Mouse (Mus musculus) neural tube, embryonic 15.5 days (tissue): Measurements from ENCODE around the gene Ptrh2. TPM values are rescaled to one million over a fixed set of nuclear protein-coding genes. Genes with fewer than 3 reads are reported as not detected.

Experiments
- ATAC-seq: fragments of 200-750 bp; cut with Nextera tagmentation; 2 replicates; pipeline ENCODE4 v1.8.0; 2017; ENCODE audit warnings: mild to moderate bottlenecking, moderate TSS enrichment, moderate library complexity; ENCODE audit not compliant: low FRiP score
- H3K27ac ChIP-seq: fragments of 300-500 bp; sonication (generic); replicated peaks from 2 replicates; pipeline ENCODE4 v1.5.1; 2015; ENCODE audit warnings: mild to moderate bottlenecking, inconsistent platforms
- H3K27me3 ChIP-seq: fragments of 300-500 bp; sonication (generic); replicated peaks from 2 replicates; pipeline ENCODE4 v1.6.1; 2015; ENCODE audit warnings: inconsistent platforms
- H3K36me3 ChIP-seq: fragments of 300-500 bp; sonication (generic); 2 replicates; pipeline ENCODE4 v1.6.1; 2015; ENCODE audit warnings: inconsistent platforms
- H3K4me1 ChIP-seq: fragments of 300-500 bp; sonication (generic); 2 replicates; pipeline ENCODE4 v1.6.1; 2015; ENCODE audit warnings: inconsistent platforms
- H3K4me2 ChIP-seq: fragments of 300-500 bp; sonication (generic); 2 replicates; pipeline ENCODE4 v1.6.1; 2015; ENCODE audit warnings: inconsistent platforms, mild to moderate bottlenecking, moderate library complexity
- H3K4me3 ChIP-seq: fragments of 300-500 bp; sonication (generic); replicated peaks from 2 replicates; pipeline ENCODE4 v1.5.1; 2015; ENCODE audit warnings: mild to moderate bottlenecking, inconsistent platforms
- H3K9ac ChIP-seq: fragments of 300-500 bp; sonication (generic); replicated peaks from 2 replicates; pipeline ENCODE4 v1.6.1; 2015; ENCODE audit warnings: mild to moderate bottlenecking, inconsistent platforms
- H3K9me3 ChIP-seq: fragments of 300-500 bp; sonication (generic); replicated peaks from 2 replicates; pipeline ENCODE4 v1.6.1; 2016; ENCODE audit warnings: inconsistent platforms
- WGBS: fragments of 180-500 bp; shearing (Covaris S2); methylation state at CpG from one replicate; pipeline ENCODE4 v1.1.7; 2015; ENCODE audit warnings: mixed read lengths; 5-methylcytosine and 5-hydroxymethylcytosine counted together
- polyA plus RNA-seq: library from polyadenylated mRNA; unstranded; fragments of >200 nt; fragmentation: Nextera tagmentation; extraction: Ambion mirVana; gene quantifications from 2 replicates; pipeline ENCODE4 v1.2.1, GENCODE M21; 2015

The Ptrh2 gene
- polyA plus RNA-seq: 30.9 TPM in 2 replicates

- Histone ChIP-seq H3K4me1 (peaks cover 39% of the 10 kb centered on the region), H3K4me2 (peak within 1 kb of the TSS; percentile 86), H3K36me3 (no peaks in the 10 kb centered on the region), H3K27me3 (no peaks in the 10 kb centered on the region), H3K9me3 (no peaks in the 10 kb centered on the region), H3K4me3 (peak within 1 kb of the TSS; percentile 91), H3K9ac (peak within 1 kb of the TSS; percentile 89), H3K27ac (peak within 1 kb of the TSS; percentile 90)
- WGBS: under 1% methylated on average over 56 of the region's 56 CpGs
- ATAC-seq: peak; percentile 94
These were observed at the start of gene Ptrh2, which contains the start of gene Vmp1 for GRCm38 (mm10) chr11:86683395-86684125. TSS of gene Ptrh2 (plus strand) at chr11:86683985. TSS of gene Vmp1 (minus strand) at chr11:86683836.

- no peak for ATAC-seq
- 93% methylated on average over 6 of the region's 6 CpGs for WGBS
These were observed 49.4 kb upstream of the Ptrh2 start for GRCm38 (mm10) chr11:86634396-86634795.

GRCm38 (mm10) chr11:86637697-86638096 lies 46.1 kb upstream of the Ptrh2 start:
- H3K4me1 ChIP-seq: no peaks in the 10 kb centered on the region
- no peaks in the 10 kb centered on the region for H3K27me3 ChIP-seq
- no peaks in the 10 kb centered on the region for H3K9me3 ChIP-seq
- WGBS: 80% methylated on average over 2 of the region's 2 CpGs
- H3K4me3 ChIP-seq: no peak overlapping the region
- H3K36me3 ChIP-seq: peaks cover 13% of the 10 kb centered on the region
- no peak for ATAC-seq
- H3K9ac ChIP-seq: no peak overlapping the region
- no peak overlapping the region for H3K27ac ChIP-seq
- H3K4me2 ChIP-seq: no peak overlapping the region

More at GRCm38 (mm10) chr11:86634396-86634795, 49.4 kb upstream of the Ptrh2 start:
- no peak overlapping the region for H3K9ac ChIP-seq
- H3K27me3 ChIP-seq: no peaks in the 10 kb centered on the region
- H3K4me2 ChIP-seq: no peak overlapping the region
- peaks cover 12% of the 10 kb centered on the region; the same call in 1 of the 2 replicates for H3K36me3 ChIP-seq
- H3K27ac ChIP-seq: no peak overlapping the region
- H3K9me3 ChIP-seq: no peaks in the 10 kb centered on the region
- no peak overlapping the region for H3K4me3 ChIP-seq
- H3K4me1 ChIP-seq: no peaks in the 10 kb centered on the region

GRCm38 (mm10) chr11:86641714-86642113 lies 42.1 kb upstream of the Ptrh2 start:
- ATAC-seq: no peak
- H3K9me3 ChIP-seq: no peaks in the 10 kb centered on the region
- H3K4me3 ChIP-seq: no peak overlapping the region
- peaks cover 14% of the 10 kb centered on the region for H3K36me3 ChIP-seq
- no peak overlapping the region for H3K9ac ChIP-seq
- H3K27me3 ChIP-seq: no peaks in the 10 kb centered on the region
- H3K27ac ChIP-seq: no peak overlapping the region
- WGBS: 92% methylated on average over 4 of the region's 4 CpGs
- H3K4me2 ChIP-seq: no peak overlapping the region
- no peaks in the 10 kb centered on the region for H3K4me1 ChIP-seq

- 97% methylated on average over 4 of the region's 4 CpGs for WGBS
- Histone ChIP-seq H3K9me3 (no peaks in the 10 kb centered on the region), H3K27ac (no peak overlapping the region), H3K36me3 (peaks cover 14% of the 10 kb centered on the region), H3K9ac (no peak overlapping the region), H3K27me3 (no peaks in the 10 kb centered on the region), H3K4me3 (no peak overlapping the region), H3K4me2 (no peak overlapping the region), H3K4me1 (no peaks in the 10 kb centered on the region)
- no peak for ATAC-seq
These were observed 39.2 kb upstream of the Ptrh2 start for GRCm38 (mm10) chr11:86644553-86644952.

- 65% methylated on average over 7 of the region's 7 CpGs for WGBS
- Histone ChIP-seq H3K27ac (no peak overlapping the region), H3K9me3 (no peaks in the 10 kb centered on the region), H3K4me3 (no peak overlapping the region), H3K27me3 (no peaks in the 10 kb centered on the region), H3K4me1 (no peaks in the 10 kb centered on the region), H3K4me2 (no peak overlapping the region), H3K36me3 (peaks cover 11% of the 10 kb centered on the region), H3K9ac (no peak overlapping the region)
- no peak for ATAC-seq
These were observed 37.5 kb upstream of the Ptrh2 start for GRCm38 (mm10) chr11:86646136-86646834.

GRCm38 (mm10) chr11:86646885-86647459 lies 36.8 kb upstream of the Ptrh2 start:
- H3K4me1 ChIP-seq: no peaks in the 10 kb centered on the region
- no peak overlapping the region for H3K9ac ChIP-seq
- H3K4me3 ChIP-seq: no peak overlapping the region

GRCm38 (mm10) chr11:86647706-86648447 lies 35.9 kb upstream of the Ptrh2 start:
- no peaks in the 10 kb centered on the region for H3K9me3 ChIP-seq
- H3K36me3 ChIP-seq: peaks cover 6% of the 10 kb centered on the region; the same call in 1 of the 2 replicates
- no peaks in the 10 kb centered on the region for H3K27me3 ChIP-seq
- H3K27ac ChIP-seq: no peak overlapping the region
- H3K4me1 ChIP-seq: no peaks in the 10 kb centered on the region
- H3K4me2 ChIP-seq: no peak overlapping the region
- WGBS: 88% methylated on average over 15 of the region's 15 CpGs
- no peak for ATAC-seq
- H3K9ac ChIP-seq: no peak overlapping the region
- H3K4me3 ChIP-seq: no peak overlapping the region

More at GRCm38 (mm10) chr11:86646885-86647459, 36.8 kb upstream of the Ptrh2 start:
- Histone ChIP-seq H3K27me3 (no peaks in the 10 kb centered on the region), H3K9me3 (no peaks in the 10 kb centered on the region), H3K36me3 (peaks cover 11% of the 10 kb centered on the region), H3K4me2 (no peak overlapping the region), H3K27ac (no peak overlapping the region)
- WGBS: 96% methylated on average over 3 of the region's 3 CpGs
- no peak for ATAC-seq

- Histone ChIP-seq H3K4me3 (no peak overlapping the region), H3K9me3 (no peaks in the 10 kb centered on the region), H3K27ac (no peak overlapping the region), H3K9ac (no peak overlapping the region), H3K4me1 (no peaks in the 10 kb centered on the region), H3K4me2 (no peak overlapping the region), H3K27me3 (no peaks in the 10 kb centered on the region), H3K36me3 (no peaks in the 10 kb centered on the region)
- WGBS: 97% methylated on average over 1 of the region's 1 CpGs
- no peak for ATAC-seq
These were observed 34.2 kb upstream of the Ptrh2 start for GRCm38 (mm10) chr11:86649542-86649941.

GRCm38 (mm10) chr11:86650676-86651075 lies 33.1 kb upstream of the Ptrh2 start:
- H3K27ac ChIP-seq: no peak overlapping the region
- WGBS: 65% methylated on average over 6 of the region's 6 CpGs
- no peak overlapping the region for H3K4me3 ChIP-seq
- no peaks in the 10 kb centered on the region for H3K4me1 ChIP-seq
- no peaks in the 10 kb centered on the region for H3K9me3 ChIP-seq
- no peak overlapping the region for H3K4me2 ChIP-seq
- H3K9ac ChIP-seq: no peak overlapping the region
- no peaks in the 10 kb centered on the region for H3K36me3 ChIP-seq
- ATAC-seq: no peak
- H3K27me3 ChIP-seq: no peaks in the 10 kb centered on the region

GRCm38 (mm10) chr11:86652578-86652979 lies 31.2 kb upstream of the Ptrh2 start:
- ATAC-seq: no peak
- H3K9me3 ChIP-seq: no peaks in the 10 kb centered on the region

More at GRCm38 (mm10) chr11:86652578-86652979, 31.2 kb upstream of the Ptrh2 start:
- H3K4me2 ChIP-seq: no peak overlapping the region
- no peak overlapping the region for H3K27ac ChIP-seq
- WGBS: 89% methylated on average over 4 of the region's 4 CpGs
- H3K27me3 ChIP-seq: no peaks in the 10 kb centered on the region
- no peaks in the 10 kb centered on the region for H3K4me1 ChIP-seq
- H3K36me3 ChIP-seq: no peaks in the 10 kb centered on the region
- H3K4me3 ChIP-seq: no peak overlapping the region
- no peak overlapping the region for H3K9ac ChIP-seq
